Mouse (Mus musculus) liver, postnatal 0 days (tissue): ENCODE measurements around the gene Pex7. TPM values are rescaled to one million over a fixed set of nuclear protein-coding genes. Genes with fewer than 3 reads are reported as not detected.
"Not testable (repeated sequence)": the region's sequence is repeated elsewhere in the genome, so short reads cannot be mapped to it uniquely, and the experiment has no call there.

Experiments used
- ATAC-seq: fragments of 200-750 bp; cut with Nextera tagmentation; 2 replicates; pipeline ENCODE4 v1.8.0; 2017; ENCODE audit warnings: mild to moderate bottlenecking, moderate library complexity
- DNase-seq: peaks from one replicate; pipeline ENCODE4 v3.0.0-alpha.2; 2016
- H3K27ac ChIP-seq: fragments of 300-500 bp; sonication (generic); 2 replicates; pipeline ENCODE4 v1.5.1; 2014; ENCODE audit warnings: antibody characterized with exemption, moderate library complexity, mild to moderate bottlenecking, low read depth
- H3K27me3 ChIP-seq: fragments of 300-500 bp; sonication (generic); 2 replicates; pipeline ENCODE4 v1.6.1; 2014; ENCODE audit warnings: low read length, control low read depth, mixed read lengths; ENCODE audit not compliant: insufficient read depth
- H3K36me3 ChIP-seq: fragments of 300-500 bp; sonication (generic); replicated peaks from 2 replicates; pipeline ENCODE4 v1.6.1; 2014; ENCODE audit warnings: mild to moderate bottlenecking, control low read depth, low read length, moderate library complexity, mixed read lengths; ENCODE audit not compliant: insufficient read depth
- H3K4me1 ChIP-seq: fragments of 300-500 bp; sonication (generic); 2 replicates; pipeline ENCODE4 v1.6.1; 2014; ENCODE audit warnings: antibody characterized with exemption, mild to moderate bottlenecking, control low read depth; ENCODE audit not compliant: insufficient read depth
- H3K4me2 ChIP-seq: fragments of 300-500 bp; sonication (generic); 2 replicates; pipeline ENCODE4 v1.6.1; 2014; ENCODE audit warnings: low read depth, mild to moderate bottlenecking, low read length, moderate library complexity, mixed read lengths
- H3K4me3 ChIP-seq: fragments of 300-500 bp; sonication (generic); 2 replicates; pipeline ENCODE4 v1.5.1; 2014; ENCODE audit warnings: low read depth, low read length
- H3K9ac ChIP-seq: fragments of 300-500 bp; sonication (generic); replicated peaks from 2 replicates; pipeline ENCODE4 v1.6.1; 2014; ENCODE audit warnings: mild to moderate bottlenecking, moderate library complexity
- H3K9me3 ChIP-seq: fragments of 300-500 bp; sonication (generic); 2 replicates; pipeline ENCODE4 v1.6.1; 2016; ENCODE audit warnings: mild to moderate bottlenecking, control low read depth, low read length, mixed read lengths
- CTCF ChIP-seq: sonication (generic); IDR thresholded peaks from 2 replicates; pipeline ENCODE4 v1.5.1; 2016; ENCODE audit warnings: antibody characterized with exemption, low read depth
- EP300 ChIP-seq: IDR thresholded peaks from 2 replicates; pipeline ENCODE4 v1.6.1; 2016; ENCODE audit warnings: antibody characterized with exemption, low read depth, mild to moderate bottlenecking
- WGBS: fragments of 180-500 bp; shearing (Covaris S2); extraction: QIAGEN DNeasy Blood & Tissue Kit; methylation state at CpG from one replicate; pipeline ENCODE4 v1.1.7; 2014; ENCODE audit not compliant: insufficient replicate concordance; 5-methylcytosine and 5-hydroxymethylcytosine counted together
- polyA plus RNA-seq: library from polyadenylated mRNA; unstranded; fragments of >200 nt; fragmentation: Nextera tagmentation; extraction: Ambion mirVana; gene quantifications from 2 replicates; pipeline ENCODE4 v1.2.1, GENCODE M21; 2015

Pex7 gene
- polyA plus RNA-seq, 1 experiment from 2014 or later: 51.4 TPM

DNA sequence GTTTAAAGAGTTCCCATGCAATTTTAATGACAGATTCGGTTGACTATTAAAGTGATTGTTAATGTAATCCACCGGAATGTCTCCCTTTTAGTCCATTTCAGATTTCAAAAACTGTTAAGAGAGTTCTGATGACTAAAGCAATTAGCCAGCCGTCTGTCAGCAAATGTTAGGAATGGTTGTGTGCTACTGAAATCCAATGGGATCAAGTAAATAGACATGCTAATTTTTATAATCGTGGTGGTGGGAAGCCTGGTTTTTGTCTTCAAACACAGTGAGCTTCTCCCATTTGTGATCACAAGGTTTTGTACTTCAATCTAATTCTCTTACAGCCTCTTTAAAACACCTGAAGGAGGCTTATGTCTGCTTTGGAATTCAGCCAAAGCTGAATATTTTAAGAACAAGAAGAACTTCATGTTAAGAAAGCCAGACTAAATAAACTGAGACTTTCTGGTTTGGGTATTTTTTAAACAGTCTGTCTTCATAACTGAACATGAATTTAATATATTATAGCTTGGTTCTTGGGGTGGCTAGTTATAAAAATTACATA, 28.4 kb upstream of the Pex7 start:
- Histone ChIP-seq H3K36me3 (no peaks in the 10 kb centered on the region), H3K27me3 (peaks cover 13% of the 10 kb centered on the region), H3K4me2 (peak overlapping the region; percentile 91), H3K9me3 (no peaks in the 10 kb centered on the region), H3K9ac (peak overlapping the region; percentile 81), H3K4me1 (peaks cover 37% of the 10 kb centered on the region), H3K4me3 (peak overlapping the region; percentile 67), H3K27ac (peak overlapping the region; percentile 31; the same call in 1 of the 2 replicates)
- ATAC-seq (no peak), DNase-seq (no peak)
- TF ChIP-seq EP300 (no peak), CTCF (no peak)
- 63% methylated on average over 4 of the region's 4 CpGs for WGBS

DNA sequence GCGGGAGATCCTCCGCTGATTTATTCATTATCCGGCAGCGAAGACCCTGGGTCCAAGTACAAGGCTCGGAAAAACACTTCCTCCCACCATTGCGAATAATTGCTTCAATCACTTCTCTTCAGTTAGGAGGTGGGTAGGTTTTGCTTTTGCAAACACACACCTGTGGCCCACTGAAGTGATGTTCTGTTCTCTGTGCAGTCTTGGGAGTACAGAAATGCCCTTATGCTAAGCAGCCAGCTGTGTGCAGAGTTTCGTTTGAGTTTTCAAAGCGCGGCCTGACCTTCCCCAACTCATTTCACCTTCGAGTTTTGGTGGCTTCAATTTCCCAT, 27.8 kb upstream of the Pex7 start:
- Histone ChIP-seq H3K4me3 (peak overlapping the region; percentile 67), H3K9ac (peak overlapping the region; percentile 81), H3K36me3 (no peaks in the 10 kb centered on the region), H3K27ac (peak overlapping the region; percentile 85), H3K4me2 (peak overlapping the region; percentile 91), H3K9me3 (no peaks in the 10 kb centered on the region), H3K4me1 (peaks cover 32% of the 10 kb centered on the region), H3K27me3 (peaks cover 13% of the 10 kb centered on the region)
- ATAC-seq: no peak
- WGBS: 4% methylated on average over 10 of the region's 10 CpGs
- DNase-seq: no peak
- TF ChIP-seq CTCF (no peak), EP300 (no peak)

DNA sequence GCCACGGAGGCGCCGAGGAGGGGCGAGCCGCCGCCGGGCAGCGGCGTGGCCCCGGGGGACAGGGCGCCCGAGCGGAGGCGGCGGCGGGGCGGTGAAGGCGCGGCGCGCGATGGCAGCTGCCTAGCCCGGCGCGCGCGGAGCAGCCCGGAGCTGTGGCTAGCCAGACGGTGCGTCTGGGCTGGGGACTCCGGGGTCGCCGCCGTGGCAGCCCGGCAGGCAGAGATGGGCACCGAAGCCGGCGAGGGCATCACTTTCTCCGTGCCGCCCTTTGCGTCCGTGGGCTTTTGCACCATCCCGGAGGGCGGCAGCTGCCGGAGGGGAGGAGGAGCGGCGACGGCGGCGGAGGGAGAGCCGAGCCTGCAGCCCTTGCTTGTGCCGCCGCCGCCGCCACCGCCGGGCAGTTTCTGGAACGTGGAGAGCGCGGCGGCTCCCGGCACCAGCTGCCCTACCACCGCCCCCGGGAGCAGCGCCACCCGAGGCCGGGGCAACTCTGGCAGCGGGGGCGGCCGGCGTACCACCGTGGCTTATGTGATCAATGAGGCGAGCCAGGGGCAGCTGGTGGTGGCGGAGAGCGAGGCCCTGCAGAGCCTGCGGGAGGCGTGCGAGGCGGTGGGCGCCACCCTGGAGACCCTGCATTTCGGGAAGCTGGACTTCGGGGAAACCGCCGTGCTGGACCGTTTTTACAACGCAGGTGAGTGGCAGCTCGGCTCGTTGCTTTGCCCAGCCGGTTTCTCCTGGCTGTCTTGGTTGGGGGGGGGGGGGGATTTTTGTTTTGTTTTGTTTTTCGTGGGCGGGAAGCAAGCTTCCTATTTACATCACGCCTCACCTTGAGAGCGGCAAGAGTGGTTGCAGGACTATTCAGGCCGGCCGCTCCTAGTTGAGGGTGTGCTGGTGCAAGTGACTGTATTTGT, 27.1 kb upstream of the Pex7 start, which contains the start of gene Map3k5:
Gene Map3k5 (plus strand): TSS at position 89 of the 911 bp plus-strand sequence.
- TF ChIP-seq CTCF (peak; percentile 32), EP300 (no peak)
- Histone ChIP-seq H3K27ac (peak within 1 kb of the TSS; percentile 85), H3K4me1 (peaks cover 27% of the 10 kb centered on the region), H3K9ac (peak within 1 kb of the TSS; percentile 81), H3K4me3 (peak within 1 kb of the TSS; percentile 67), H3K9me3 (no peaks in the 10 kb centered on the region), H3K27me3 (peaks cover 13% of the 10 kb centered on the region), H3K4me2 (peak within 1 kb of the TSS; percentile 91), H3K36me3 (no peaks in the 10 kb centered on the region)
- ATAC-seq (peak; percentile 24), DNase-seq (peak; percentile 47)
- WGBS: under 1% methylated on average over 51 of the region's 95 CpGs

DNA sequence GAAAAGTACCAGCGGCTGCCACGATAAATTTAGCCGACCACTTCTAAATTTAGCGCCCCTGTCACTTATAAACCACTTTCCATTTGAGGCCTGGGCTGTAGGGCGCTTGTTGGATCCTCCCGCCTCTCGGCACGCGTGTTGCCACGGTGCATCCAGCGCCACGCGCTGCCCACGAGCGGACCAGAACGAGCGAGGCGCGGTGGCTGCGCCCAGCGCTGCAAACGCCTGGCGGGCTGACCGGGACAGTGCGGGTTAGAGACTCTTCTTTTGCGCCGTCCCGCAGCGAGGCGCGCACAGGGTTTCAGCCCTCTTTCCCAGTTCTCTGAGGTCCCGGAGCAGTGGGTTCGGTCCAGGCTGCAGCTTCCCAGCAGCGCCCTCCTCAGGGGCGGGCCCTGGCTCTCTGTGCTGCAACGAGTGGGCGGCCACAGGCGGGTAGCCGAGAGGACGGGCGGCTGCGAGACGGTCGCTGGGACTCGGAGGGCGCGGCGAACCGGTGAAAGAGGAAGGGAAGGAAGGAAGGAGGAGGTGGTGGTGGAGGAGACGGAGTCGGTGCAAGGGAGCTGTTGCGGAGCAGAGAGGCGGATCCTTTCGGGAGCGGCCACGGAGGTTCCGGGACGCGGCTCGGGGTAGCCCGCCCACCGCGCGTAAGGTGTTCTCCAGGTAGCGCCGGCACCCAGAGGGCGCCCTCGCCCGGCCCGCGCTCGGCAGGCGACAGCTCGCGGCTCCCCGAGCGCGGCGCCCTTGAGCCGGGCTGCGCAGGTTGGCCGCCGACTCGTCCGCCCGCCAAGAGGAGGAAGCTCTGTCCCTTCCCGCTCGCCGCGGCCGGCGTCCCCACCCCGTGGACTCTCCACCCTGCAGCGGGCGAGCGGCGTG, 26.3 kb upstream of the Pex7 start:
- H3K9ac ChIP-seq: peak overlapping the region; percentile 81
- TF ChIP-seq EP300 (no peak), CTCF (peak; percentile 46)
- ATAC-seq: peak; percentile 89
- H3K4me2 ChIP-seq: peak overlapping the region; percentile 91
- under 1% methylated on average over 84 of the region's 97 CpGs for WGBS
- peaks cover 20% of the 10 kb centered on the region for H3K4me1 ChIP-seq
- H3K9me3 ChIP-seq: no peaks in the 10 kb centered on the region
- H3K27me3 ChIP-seq: peaks cover 13% of the 10 kb centered on the region
- no peaks in the 10 kb centered on the region for H3K36me3 ChIP-seq
- peak; percentile 82 for DNase-seq
- H3K27ac ChIP-seq: peak overlapping the region; percentile 85
- H3K4me3 ChIP-seq: peak overlapping the region; percentile 67

DNA sequence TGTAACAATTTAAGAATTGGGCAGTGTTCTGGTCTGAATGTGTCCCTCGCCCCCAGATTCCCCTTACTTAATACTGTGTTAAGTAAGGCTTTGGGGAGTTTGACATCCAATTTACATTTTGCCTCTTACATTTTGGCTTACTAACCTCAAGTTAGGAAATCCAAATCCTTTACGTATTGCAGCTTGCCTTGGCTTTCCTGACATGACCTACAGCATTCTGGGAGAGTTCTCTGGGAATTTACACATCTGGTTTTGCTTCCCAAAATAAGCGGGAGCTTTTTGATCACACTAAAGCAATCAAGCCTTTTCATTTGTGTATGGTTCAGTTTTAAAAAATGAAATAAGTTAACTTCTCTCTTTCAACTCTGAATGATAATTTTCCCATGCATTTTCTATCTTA, 25.5 kb upstream of the Pex7 start:
- H3K27me3 ChIP-seq: peaks cover 13% of the 10 kb centered on the region
- TF ChIP-seq CTCF: no peak
- no peaks in the 10 kb centered on the region for H3K9me3 ChIP-seq
- H3K27ac ChIP-seq: no peak overlapping the region
- no peak for DNase-seq
- no peak for ATAC-seq
- no peak overlapping the region for H3K9ac ChIP-seq
- H3K36me3 ChIP-seq: no peaks in the 10 kb centered on the region
- H3K4me3 ChIP-seq: peak overlapping the region; percentile 67
- peaks cover 13% of the 10 kb centered on the region for H3K4me1 ChIP-seq
- peak overlapping the region; percentile 91 for H3K4me2 ChIP-seq
- 39% methylated on average over 3 of the region's 3 CpGs for WGBS

DNA sequence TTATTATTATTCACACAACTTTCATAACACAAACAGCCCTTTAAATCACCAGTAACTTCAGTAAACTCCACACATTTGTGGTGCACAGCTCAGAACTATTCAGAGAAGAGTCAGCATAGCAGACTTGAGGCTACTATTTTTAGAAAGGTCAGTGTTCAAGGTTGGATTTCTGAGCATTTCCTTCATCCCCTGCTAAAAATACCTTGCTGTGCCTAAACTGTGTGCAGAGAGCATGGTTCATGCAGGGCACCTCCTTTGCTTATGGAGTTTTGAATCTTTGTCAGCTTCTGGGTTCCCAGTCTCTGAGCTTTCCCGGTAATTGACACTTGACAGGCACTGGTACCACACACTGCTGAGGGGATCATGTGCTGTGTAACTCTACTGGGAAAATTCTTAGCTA, 20.7 kb upstream of the Pex7 start:
- TF ChIP-seq EP300 (no peak), CTCF (no peak)
- Histone ChIP-seq H3K27ac (no peak overlapping the region), H3K9ac (no peak overlapping the region), H3K27me3 (no peaks in the 10 kb centered on the region), H3K4me1 (no peaks in the 10 kb centered on the region), H3K4me3 (no peak overlapping the region), H3K9me3 (no peaks in the 10 kb centered on the region), H3K36me3 (no peaks in the 10 kb centered on the region), H3K4me2 (no peak overlapping the region)
- DNase-seq: no peak
- WGBS: 60% methylated on average over 1 of the region's 1 CpGs
- no peak for ATAC-seq

DNA sequence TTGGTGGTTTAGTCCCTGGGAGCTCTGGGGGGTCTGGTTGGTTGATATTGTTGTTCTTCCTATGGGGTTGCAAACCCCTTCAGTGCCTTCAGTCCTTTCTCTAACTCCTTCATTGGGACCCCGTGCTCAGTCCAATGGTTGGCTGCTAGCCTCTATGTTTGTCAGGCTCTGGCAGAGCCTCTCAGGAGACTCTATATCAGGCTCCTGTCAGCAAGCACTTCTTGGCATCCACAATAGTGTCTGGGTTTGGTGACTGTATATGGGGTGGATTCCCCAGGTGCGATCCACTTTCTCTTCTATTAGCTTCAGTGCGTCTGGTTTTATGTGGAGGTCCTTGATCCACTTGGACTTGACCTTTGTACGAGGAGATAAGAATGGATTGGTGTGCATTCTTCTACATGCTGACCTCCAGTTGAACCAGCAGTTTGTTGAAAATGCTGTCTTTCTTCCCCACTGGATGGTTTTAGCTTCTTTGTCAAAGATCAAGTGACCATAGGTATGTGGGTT, 19.0 kb upstream of the Pex7 start:
- not testable (repeated sequence) for H3K9me3 ChIP-seq, ATAC-seq, H3K27me3 ChIP-seq, H3K4me1 ChIP-seq, H3K4me2 ChIP-seq, DNase-seq, H3K36me3 ChIP-seq, H3K9ac ChIP-seq, H3K4me3 ChIP-seq, H3K27ac ChIP-seq
- 80% methylated on average over 4 of the region's 4 CpGs for WGBS
